8 mouse cellular contexts compared by ENCODE assay signal in the genomic region with DNA sequence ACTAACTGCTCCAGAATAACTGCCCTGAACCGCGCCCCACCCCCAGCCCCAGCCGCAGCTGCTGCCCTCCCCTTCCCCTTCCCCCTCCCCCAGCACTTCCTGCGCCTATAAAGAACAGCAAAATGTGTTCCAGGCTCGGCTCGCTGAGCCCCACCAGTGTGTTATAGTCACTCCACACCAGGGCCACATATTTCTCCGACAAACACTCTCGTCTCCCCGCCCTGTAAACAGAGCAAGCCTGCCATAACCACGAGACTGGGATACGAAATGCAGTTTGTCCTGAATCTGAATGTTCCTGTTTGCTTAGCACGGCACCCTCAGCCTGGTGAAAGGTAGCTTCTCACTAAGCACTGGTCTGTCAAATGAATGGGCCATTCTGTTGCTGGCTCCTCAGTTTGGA. TPM values are rescaled to one million over a fixed set of nuclear protein-coding genes. Genes with fewer than 3 reads are reported as not detected.
DNase-seq lines count a peak whose midpoint lies in the region; ATAC-seq and TF ChIP-seq lines count a peak whose summit lies in the region.

No protein-coding gene starts in this region.

- 0 out of 2 replicates have a peak, but pooled peaks have one; percentile 47 for TF ChIP-seq POLR2A in cortical plate, adult 2 months (IDR thresholded peaks at IDR 0.05; ENCODE audit: extremely low read depth, insufficient read depth, low read length)

- no peaks in the 10 kb centered on the region for H3K9me3 ChIP-seq in heart, embryonic 14.5 days (ENCODE audit: control insufficient read depth, low read length)
- no peaks in the 10 kb centered on the region for H3K9me3 ChIP-seq in limb, embryonic 12.5 days
- H3K9me3 ChIP-seq in midbrain, embryonic 14.5 days (ENCODE audit: control insufficient read depth, low read length): no peaks in the 10 kb centered on the region

- peak overlapping the region; percentile 63 for H3K9ac ChIP-seq in heart, embryonic 14.5 days (ENCODE audit: low read length)
- H3K9ac ChIP-seq in limb, embryonic 12.5 days (replicated peaks): no peak overlapping the region
- H3K9ac ChIP-seq in midbrain, embryonic 14.5 days (replicated peaks; ENCODE audit: low read length): peak overlapping the region; percentile 37; the same call in 1 of the 2 replicates

- H3K4me3 ChIP-seq in cortical plate, adult 2 months (ENCODE audit: insufficient read depth, low read length): peak overlapping the region; percentile 8; the same call in 1 of the 2 replicates
- H3K4me3 ChIP-seq in heart, embryonic 14.5 days (ENCODE audit: control insufficient read depth in 1 of 2, insufficient read depth in 1 of 2, low read depth in 1 of 2, low read length in 2 of 2): peak overlapping the region; percentile 32 to 48
- peak overlapping the region; percentile 24 for H3K4me3 ChIP-seq in limb, embryonic 12.5 days (replicated peaks)
- H3K4me3 ChIP-seq in midbrain, embryonic 14.5 days (replicated peaks; ENCODE audit: low read depth, low read length): no peak overlapping the region

- 4% methylated on average over 12 of the region's 12 CpGs for WGBS in heart, embryonic 14.5 days
- WGBS in limb, embryonic 12.5 days: 1% methylated on average over 12 of the region's 12 CpGs
- 9% methylated on average over 12 of the region's 12 CpGs for WGBS in midbrain, embryonic 14.5 days

- peak overlapping the region; percentile 61; the same call in 1 of the 2 replicates for H3K27ac ChIP-seq in cortical plate, adult 2 months (ENCODE audit: insufficient read depth, low read length)
- peak overlapping the region; percentile 89 to 95 for H3K27ac ChIP-seq in heart, embryonic 14.5 days (replicated peaks in 1 of 2; ENCODE audit: control insufficient read depth in 1 of 2, insufficient read depth in 1 of 2, low read depth in 2 of 2, low read length in 2 of 2)
- peak overlapping the region; percentile 94 for H3K27ac ChIP-seq in limb, embryonic 12.5 days
- peak overlapping the region; percentile 55 for H3K27ac ChIP-seq in midbrain, embryonic 14.5 days (replicated peaks; ENCODE audit: low read depth, low read length)

- ATAC-seq in heart, embryonic 14.5 days (ENCODE audit: insufficient number of reproducible peaks, insufficient read depth, low FRiP score, low read depth): peak; percentile 38; the same call in 1 of the 2 replicates
- peak; percentile 77 for ATAC-seq in limb, embryonic 12.5 days (ENCODE audit: insufficient number of reproducible peaks, insufficient read depth, low FRiP score, low TSS enrichment, low read depth)
- no peak for ATAC-seq in midbrain, embryonic 14.5 days (ENCODE audit: low FRiP score, low TSS enrichment)

- peaks cover 5% of the 10 kb centered on the region; the same call in 1 of the 2 replicates for H3K4me1 ChIP-seq in cortical plate, adult 2 months (ENCODE audit: control insufficient read depth, insufficient read depth, low read length)
- H3K4me1 ChIP-seq in heart, embryonic 14.5 days (ENCODE audit: control insufficient read depth in 2 of 2, insufficient read depth in 2 of 2, low read length in 2 of 2): peaks cover 8 to 17% of the 10 kb centered on the region in 2 experiments
- peaks cover 30% of the 10 kb centered on the region for H3K4me1 ChIP-seq in limb, embryonic 12.5 days (replicated peaks)
- peaks cover 26% of the 10 kb centered on the region; the same call in 1 of the 2 replicates for H3K4me1 ChIP-seq in midbrain, embryonic 14.5 days (ENCODE audit: control insufficient read depth, insufficient read depth, low read length)

- TF ChIP-seq CTCF in cortical plate, adult 2 months (IDR thresholded peaks at IDR 0.05; ENCODE audit: extremely low read depth, insufficient read depth, low read length): no peak

- H3K36me3 ChIP-seq in heart, embryonic 14.5 days (ENCODE audit: control insufficient read depth, insufficient read depth, low read length): no peaks in the 10 kb centered on the region
- no peaks in the 10 kb centered on the region for H3K36me3 ChIP-seq in limb, embryonic 12.5 days
- H3K36me3 ChIP-seq in midbrain, embryonic 14.5 days (ENCODE audit: control insufficient read depth, insufficient read depth, low read length): no peaks in the 10 kb centered on the region

- no peaks in the 10 kb centered on the region for H3K27me3 ChIP-seq in heart, embryonic 14.5 days (ENCODE audit: control insufficient read depth, insufficient read depth, low read length)
- H3K27me3 ChIP-seq in limb, embryonic 12.5 days: no peaks in the 10 kb centered on the region
- no peaks in the 10 kb centered on the region for H3K27me3 ChIP-seq in midbrain, embryonic 14.5 days (ENCODE audit: control insufficient read depth, insufficient read depth, low read length)

- DNase-seq in heart, adult 11 months: peak; percentile 94
- no peak for DNase-seq in heart, adult 8-10 months (ENCODE audit: low spot score)
- DNase-seq in CD4-positive, CD25-positive, alpha-beta regulatory T cell, adult 2 months (ENCODE audit: low read depth, low spot score): peak; percentile 74
- DNase-seq in midbrain, embryonic 14.5 days: peak; percentile 52
- DNase-seq in yolk sac, embryonic 10.5 days (ENCODE audit: low spot score): peak; percentile 63

- peak overlapping the region; percentile 66 for H3K4me2 ChIP-seq in heart, embryonic 14.5 days (ENCODE audit: low read length)
- H3K4me2 ChIP-seq in limb, embryonic 12.5 days: peak overlapping the region; percentile 51
- H3K4me2 ChIP-seq in midbrain, embryonic 14.5 days (ENCODE audit: low read length): peak overlapping the region; percentile 40

RNA-seq across cellular contexts. Expression of gene Gm42372, which starts 2.5 kb away (rescaled TPM):
- not detected for total RNA-seq in heart, adult 8-10 months (2022)
- 38.9 and 42.5 TPM in 2 replicates for polyA plus RNA-seq in cortical plate, adult 2 months (2012; rRNA removed)
- 0.08 and 0.12 TPM in 2 replicates for polyA plus RNA-seq in heart, embryonic 14.5 days (2014; fragmentation: Nextera tagmentation; extraction: Ambion mirVana)
- 0.26 and 0.32 TPM in 2 replicates for polyA plus RNA-seq in limb, embryonic 12.5 days (2016; fragmentation: Nextera tagmentation; extraction: Ambion mirVana)
- 6.4 and 8.7 TPM in 2 replicates for polyA plus RNA-seq in midbrain, embryonic 14.5 days (2014; fragmentation: Nextera tagmentation; extraction: Ambion mirVana)

RNA-seq across cellular contexts. Expression of gene Ccdc8, which starts 12.2 kb away (rescaled TPM):
- 1 to 10 TPM; 3.2 to 5.1 (median 4.5) TPM for total RNA-seq in heart, adult 8-10 months (2022)
- 1.8 and 1.9 TPM in 2 replicates for polyA plus RNA-seq in cortical plate, adult 2 months (2012; rRNA removed)
- 21.9 and 26.8 TPM in 2 replicates for polyA plus RNA-seq in heart, embryonic 14.5 days (2014; fragmentation: Nextera tagmentation; extraction: Ambion mirVana)
- 22.1 and 35.2 TPM in 2 replicates for polyA plus RNA-seq in limb, embryonic 12.5 days (2016; fragmentation: Nextera tagmentation; extraction: Ambion mirVana)
- polyA plus RNA-seq in midbrain, embryonic 14.5 days (2014; fragmentation: Nextera tagmentation; extraction: Ambion mirVana): 3.1 and 4.5 TPM in 2 replicates

RNA-seq across cellular contexts. Expression of gene Pnmal1, which starts 20.9 kb away (rescaled TPM):
- total RNA-seq in heart, adult 8-10 months (2022): not detected
- 60.2 and 64.8 TPM in 2 replicates for polyA plus RNA-seq in cortical plate, adult 2 months (2012; rRNA removed)
- polyA plus RNA-seq in heart, embryonic 14.5 days (2014; fragmentation: Nextera tagmentation; extraction: Ambion mirVana): 0.04 and 0.45 TPM in 2 replicates
- 1.4 and 1.5 TPM in 2 replicates for polyA plus RNA-seq in limb, embryonic 12.5 days (2016; fragmentation: Nextera tagmentation; extraction: Ambion mirVana)
- 60.8 and 69.8 TPM in 2 replicates for polyA plus RNA-seq in midbrain, embryonic 14.5 days (2014; fragmentation: Nextera tagmentation; extraction: Ambion mirVana)

RNA-seq across cellular contexts. Expression of gene Pnmal2, which starts 35.9 kb away (rescaled TPM):
- total RNA-seq in heart, adult 8-10 months (2022): 1 to 10 TPM; 3.5 to 4.9 (median 4.3) TPM
- 89.8 and 103 TPM in 2 replicates for polyA plus RNA-seq in cortical plate, adult 2 months (2012; rRNA removed)
- polyA plus RNA-seq in heart, embryonic 14.5 days (2014; fragmentation: Nextera tagmentation; extraction: Ambion mirVana): 2.8 TPM in 2 replicates
- 16.6 and 16.9 TPM in 2 replicates for polyA plus RNA-seq in limb, embryonic 12.5 days (2016; fragmentation: Nextera tagmentation; extraction: Ambion mirVana)
- 115 and 116 TPM in 2 replicates for polyA plus RNA-seq in midbrain, embryonic 14.5 days (2014; fragmentation: Nextera tagmentation; extraction: Ambion mirVana)

RNA-seq across cellular contexts. Expression of gene Ppp5c, which starts 47.4 kb away (rescaled TPM):
- 100 to 1,000 TPM in 2 of 4 experiments, 10 to 100 TPM in 2; 95.4 to 106 (median 99.0) TPM for total RNA-seq in heart, adult 8-10 months (2022)
- 263 and 268 TPM in 2 replicates for polyA plus RNA-seq in cortical plate, adult 2 months (2012; rRNA removed)
- 88.4 and 89.1 TPM in 2 replicates for polyA plus RNA-seq in heart, embryonic 14.5 days (2014; fragmentation: Nextera tagmentation; extraction: Ambion mirVana)
- polyA plus RNA-seq in limb, embryonic 12.5 days (2016; fragmentation: Nextera tagmentation; extraction: Ambion mirVana): 126 TPM in 2 replicates
- polyA plus RNA-seq in midbrain, embryonic 14.5 days (2014; fragmentation: Nextera tagmentation; extraction: Ambion mirVana): 112 and 118 TPM in 2 replicates

Comparison
In these comparisons a context has a peak if more than half of its experiments do, and no peak if none do; other contexts are left out.
1. RNA of gene Pnmal1, which starts 20.9 kb away (polyA plus RNA-seq): 60.8 to 69.8 TPM in midbrain, embryonic 14.5 days and 60.2 to 64.8 TPM in cortical plate, adult 2 months; 1.4 to 1.5 TPM in limb, embryonic 12.5 days and 0.04 to 0.45 TPM in heart, embryonic 14.5 days; every median in the first group is over 10 times any median in the second.
2. Peak in every context shown above with its lines, with median percentiles within 50 percentile points of each other: H3K27ac ChIP-seq and H3K4me2 ChIP-seq.